Mouse (Mus musculus) G1E-ER4 (cell line): ENCODE measurements around the gene Faap100. TPM values are rescaled to one million over a fixed set of nuclear protein-coding genes. Genes with fewer than 3 reads are reported as not detected.
A peak's percentile ranks its signal among the peaks of the same experiment; 100 is the strongest.

ENCODE experiments used
- GATA1 ChIP-seq: IDR thresholded peaks from one replicate; pipeline ENCODE4 v1.8.0; 2012; ENCODE audit warnings: low read length, inconsistent platforms
- polyA plus RNA-seq: library from polyadenylated mRNA; stranded (reverse); fragments of >175 nt; gene quantifications from 2 replicates; pipeline ENCODE4 v1.2.3, GENCODE M21; 2012

Faap100 gene
- 28.1 and 30.6 TPM in 2 replicates for polyA plus RNA-seq

DNA sequence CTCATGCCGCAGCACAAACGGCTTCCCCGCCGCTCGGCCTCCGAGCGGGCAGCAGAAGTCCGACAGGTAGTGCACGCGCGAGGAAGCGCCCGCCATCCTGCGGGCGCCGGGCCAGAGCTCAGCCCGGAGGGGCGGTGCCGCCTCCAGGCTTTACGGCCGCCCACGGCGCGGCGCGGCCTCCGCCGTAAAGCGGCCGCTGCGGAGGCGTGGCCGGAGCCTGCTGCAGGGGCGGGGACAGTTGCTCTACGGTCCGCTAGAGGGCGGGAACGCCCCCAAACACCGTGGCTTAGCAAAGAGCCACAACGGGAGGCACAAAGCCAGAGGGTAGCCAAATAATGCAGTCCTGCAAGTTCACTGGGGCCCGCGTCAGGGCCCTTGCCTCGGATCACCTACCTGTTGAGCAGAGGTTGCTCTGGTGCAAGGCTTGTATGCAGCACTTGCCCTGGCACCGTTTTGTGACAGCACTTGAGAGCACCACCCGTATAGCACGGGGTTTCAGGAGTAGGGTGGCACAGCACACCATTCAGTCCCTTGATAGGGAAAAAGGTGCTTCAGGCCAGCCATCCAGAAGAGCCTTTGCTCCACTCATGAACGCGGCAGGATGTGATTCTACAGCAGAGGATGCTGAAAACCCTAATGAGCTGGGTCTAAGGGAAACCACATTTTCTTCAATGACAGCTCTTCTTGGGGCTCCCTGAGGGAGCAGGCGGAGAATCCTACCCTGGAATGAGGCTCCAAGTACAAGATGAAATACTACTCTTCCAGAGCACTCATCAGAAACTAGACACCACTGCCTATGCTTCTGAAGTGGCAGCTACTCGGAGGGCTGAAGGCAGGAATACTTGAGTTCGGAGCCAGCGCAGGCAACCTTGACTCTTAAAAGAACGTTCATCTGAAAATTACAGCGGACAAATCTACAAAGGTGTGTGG lies at the start of gene Faap100:
TSS of gene Faap100 (minus strand) at position 154 of the 930 bp plus-strand sequence.
- TF ChIP-seq GATA1, result no peak

GRCm38 (mm10) chr11:120426727-120427126 lies 48.2 kb upstream of the Faap100 start:
- TF ChIP-seq GATA1, result no peak

DNA sequence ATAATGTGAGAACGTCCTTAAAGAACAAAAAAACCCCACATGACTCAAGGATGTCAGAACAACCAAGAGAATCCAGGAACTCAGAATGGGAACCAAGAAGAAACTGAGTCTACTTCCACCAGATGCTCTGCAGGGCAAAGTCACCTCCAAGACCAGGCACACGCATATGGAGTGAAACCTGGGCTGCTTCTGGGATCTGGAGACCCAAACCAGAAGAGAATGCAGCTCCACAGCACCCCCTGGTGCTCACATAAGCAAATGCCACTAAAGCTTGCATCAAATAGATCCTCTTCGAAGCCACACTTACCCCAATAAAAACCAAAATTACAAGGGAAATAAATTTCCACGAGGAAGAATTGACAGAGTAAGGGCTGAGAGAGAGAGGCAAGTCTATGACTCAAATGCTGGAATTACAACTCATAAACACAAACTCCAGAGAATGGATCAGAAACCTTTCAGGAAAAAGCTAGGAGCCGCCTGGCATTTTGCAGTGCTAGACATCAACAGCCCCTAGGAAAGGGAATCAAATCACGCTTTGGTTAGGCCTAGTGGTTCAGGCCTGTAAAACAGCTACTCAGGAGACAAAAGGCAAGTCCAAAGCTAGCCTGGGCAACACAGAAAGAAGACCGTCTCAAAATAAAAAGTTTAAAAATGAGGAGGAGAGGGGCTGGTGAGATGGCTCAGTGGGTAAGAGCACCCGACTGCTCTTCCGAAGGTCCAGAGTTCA lies 45.2 kb upstream of the Faap100 start:
- no peak for TF ChIP-seq GATA1

- TF ChIP-seq GATA1, result no peak
Observed at GRCm38 (mm10) chr11:120422651-120423568, 44.3 kb upstream of the Faap100 start.

- no peak for TF ChIP-seq GATA1
Observed at GRCm38 (mm10) chr11:120418592-120418991, 40.0 kb upstream of the Faap100 start.

GRCm38 (mm10) chr11:120417852-120418251 lies 39.3 kb upstream of the Faap100 start:
- no peak for TF ChIP-seq GATA1

GRCm38 (mm10) chr11:120406445-120406844 lies 27.9 kb upstream of the Faap100 start:
- no peak for TF ChIP-seq GATA1

GRCm38 (mm10) chr11:120405867-120406266 lies 27.3 kb upstream of the Faap100 start:
- peak; percentile 58 for TF ChIP-seq GATA1

- no peak for TF ChIP-seq GATA1
Observed at GRCm38 (mm10) chr11:120404814-120405213, 26.2 kb upstream of the Faap100 start.

GRCm38 (mm10) chr11:120399319-120399718 lies 20.8 kb upstream of the Faap100 start:
- peak; percentile 49 for TF ChIP-seq GATA1

GRCm38 (mm10) chr11:120397602-120398001 lies 19.0 kb upstream of the Faap100 start:
- no peak for TF ChIP-seq GATA1

DNA sequence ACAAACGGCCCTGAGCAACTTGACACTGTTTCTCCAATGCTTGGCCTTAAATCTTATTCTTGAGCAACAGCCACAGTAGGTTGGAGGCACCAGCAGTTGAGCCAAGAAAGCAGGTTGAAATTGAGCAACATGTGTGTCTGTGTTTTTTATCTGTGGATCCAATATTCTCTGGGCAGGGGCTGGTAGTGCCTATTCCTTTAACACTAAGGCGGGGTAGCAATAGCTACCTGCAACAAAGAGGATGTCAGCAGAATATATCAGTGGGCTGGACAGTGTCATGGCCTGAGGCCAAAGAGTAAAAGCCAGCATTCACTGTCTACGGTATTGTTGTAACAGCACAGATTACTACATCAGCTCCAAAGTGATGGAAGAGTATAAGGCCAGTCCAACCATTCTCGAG lies 17.1 kb upstream of the Faap100 start:
- TF ChIP-seq GATA1, result no peak

DNA sequence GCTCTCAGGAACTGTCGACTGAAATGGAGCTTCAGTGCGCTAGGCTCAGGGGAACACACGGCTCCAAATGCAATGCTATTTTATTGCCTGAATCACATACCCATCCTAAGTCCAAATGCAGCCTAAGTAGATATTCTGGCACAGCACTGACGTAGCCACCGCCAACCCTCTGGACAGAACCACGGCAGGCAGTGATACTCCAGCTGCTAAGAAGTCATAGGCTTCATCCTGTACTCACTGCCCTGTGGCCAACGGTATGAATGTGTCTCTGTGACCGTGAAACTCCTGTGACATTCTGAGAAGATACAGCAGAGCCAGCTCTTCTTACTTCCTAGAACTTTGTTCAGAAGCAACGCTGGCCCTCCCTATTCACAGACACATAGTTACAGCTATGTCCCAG lies 10.0 kb upstream of the Faap100 start:
- no peak for TF ChIP-seq GATA1

GRCm38 (mm10) chr11:120387157-120387556 lies 8.6 kb upstream of the Faap100 start:
- TF ChIP-seq GATA1, result no peak

DNA sequence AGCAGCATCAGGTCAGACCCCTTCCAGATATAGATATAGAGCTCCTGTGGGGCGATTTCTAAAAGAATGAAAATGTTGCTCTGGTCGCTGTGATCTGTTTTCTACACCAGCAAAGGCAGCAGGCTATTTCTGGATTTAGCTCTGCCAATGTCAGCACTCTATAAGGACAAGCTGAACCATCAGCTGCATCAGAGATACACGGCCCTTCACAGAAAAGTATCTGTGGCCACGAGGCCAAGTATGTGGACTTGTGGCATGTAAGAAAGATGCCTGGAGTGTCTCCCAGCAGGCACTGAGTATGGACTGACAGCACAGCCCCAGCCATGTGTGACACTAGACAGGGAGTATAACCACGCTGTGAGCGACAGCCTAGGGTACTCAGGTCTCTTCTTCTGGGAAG lies 8.1 kb upstream of the Faap100 start:
- TF ChIP-seq GATA1, result no peak
